8 mouse cellular contexts compared by ENCODE assay signal in genomic region chr13:41250318-41250981, GRCm38 (mm10). TPM values are rescaled to one million over a fixed set of nuclear protein-coding genes. Genes with fewer than 3 reads are reported as not detected.
DNase-seq lines count a peak whose midpoint lies in the region; ATAC-seq and TF ChIP-seq lines count a peak whose summit lies in the region.

No protein-coding gene starts in this region.

- peak overlapping the region; percentile 86 for H3K4me2 ChIP-seq in forebrain, embryonic 11.5 days (ENCODE audit: low read depth, low read length, severe bottlenecking)
- peak overlapping the region; percentile 71 for H3K4me2 ChIP-seq in limb, embryonic 12.5 days

- peak overlapping the region; percentile 77 for H3K9ac ChIP-seq in forebrain, embryonic 11.5 days (ENCODE audit: low read length)
- peak overlapping the region; percentile 83 for H3K9ac ChIP-seq in limb, embryonic 12.5 days (replicated peaks)

- 1% methylated on average over 27 of the region's 27 CpGs for WGBS in cerebellum, adult 2 months
- 2% methylated on average over 27 of the region's 27 CpGs for whole genome bisulfite sequencing in forebrain, embryonic 11.5 days
- WGBS in limb, embryonic 12.5 days, result 1% methylated on average over 27 of the region's 27 CpGs

- no peak for TF ChIP-seq POLR2A in cerebellum, adult 2 months (IDR thresholded peaks at IDR 0.05; ENCODE audit: borderline replicate concordance, insufficient read depth, low read length)

- DNase-seq in cerebellum, adult 2 months, result peak in 1 of 2 experiments; percentile 55
- DNase-seq in cerebellum, postnatal 14 days, result no peak
- peak; percentile 10 for DNase-seq in retina, embryonic 14.5 days (ENCODE audit: low spot score)
- no peak for DNase-seq in retina, postnatal 1 day
- no peak for DNase-seq in forebrain, embryonic 11.5 days (ENCODE audit: low spot score)
- DNase-seq in naive thymus-derived CD4-positive, alpha-beta T cell, adult 2 months (ENCODE audit: low read depth), result peak; percentile 67

- peaks cover 5% of the 10 kb centered on the region; the same call in 1 of the 2 replicates for H3K4me1 ChIP-seq in cerebellum, adult 2 months (ENCODE audit: control insufficient read depth, insufficient read depth, low read length)
- H3K4me1 ChIP-seq in forebrain, embryonic 11.5 days (replicated peaks; ENCODE audit: control insufficient read depth, insufficient read depth, low read length), result no peaks in the 10 kb centered on the region
- 0 out of 2 replicates have a peak, but pooled peaks cover 6% of the 10 kb centered on the region for H3K4me1 ChIP-seq in limb, embryonic 12.5 days (replicated peaks)

- H3K4me3 ChIP-seq in cerebellum, adult 2 months (replicated peaks; ENCODE audit: insufficient read depth, low read depth, low read length), result peak overlapping the region; percentile 66
- H3K4me3 ChIP-seq in forebrain, embryonic 11.5 days (ENCODE audit: low read depth, low read length), result peak overlapping the region; percentile 70
- H3K4me3 ChIP-seq in limb, embryonic 12.5 days (replicated peaks), result peak overlapping the region; percentile 79

- H3K36me3 ChIP-seq in forebrain, embryonic 11.5 days (ENCODE audit: control insufficient read depth, insufficient read depth, low read length), result no peaks in the 10 kb centered on the region
- H3K36me3 ChIP-seq in limb, embryonic 12.5 days, result no peaks in the 10 kb centered on the region; the same call in 1 of the 2 replicates

- ATAC-seq in forebrain, embryonic 11.5 days (replicated peaks; ENCODE audit: low FRiP score), result no peak
- no peak for ATAC-seq in limb, embryonic 12.5 days (ENCODE audit: insufficient number of reproducible peaks, insufficient read depth, low FRiP score, low TSS enrichment, low read depth)
- no peak for ATAC-seq in cerebellum, adult (ENCODE audit: insufficient number of reproducible peaks, low FRiP score, low TSS enrichment)

- no peak for TF ChIP-seq CTCF in cerebellum, adult 2 months (IDR thresholded peaks at IDR 0.05; ENCODE audit: borderline replicate concordance, insufficient read depth, low read depth, low read length)

- H3K27ac ChIP-seq in cerebellum, adult 2 months (ENCODE audit: insufficient read depth, low read length), result no peak overlapping the region
- H3K27ac ChIP-seq in forebrain, embryonic 11.5 days (ENCODE audit: low read depth, low read length), result peak overlapping the region; percentile 62; the same call in 1 of the 2 replicates
- peak overlapping the region; percentile 91; the same call in 1 of the 2 replicates for H3K27ac ChIP-seq in limb, embryonic 12.5 days

- H3K27me3 ChIP-seq in cerebellum, adult 2 months (ENCODE audit: control insufficient read depth, insufficient read depth, low read length), result no peaks in the 10 kb centered on the region
- H3K27me3 ChIP-seq in forebrain, embryonic 11.5 days (ENCODE audit: control insufficient read depth, insufficient read depth, low read length), result no peaks in the 10 kb centered on the region
- no peaks in the 10 kb centered on the region for H3K27me3 ChIP-seq in limb, embryonic 12.5 days

- H3K9me3 ChIP-seq in forebrain, embryonic 11.5 days (ENCODE audit: control insufficient read depth, low read length), result no peaks in the 10 kb centered on the region
- H3K9me3 ChIP-seq in limb, embryonic 12.5 days, result no peaks in the 10 kb centered on the region

RNA-seq across cellular contexts. Expression of gene Smim13, which starts 0.8 kb away (rescaled TPM):
- polyA plus RNA-seq in cerebellum, adult 2 months (2012; rRNA removed), result 70.5 and 76.2 TPM in 2 replicates
- 13.1 and 14.3 TPM in 2 replicates for polyA plus RNA-seq in forebrain, embryonic 11.5 days (2014; fragmentation: Nextera tagmentation; extraction: Ambion mirVana)
- 15.3 and 18.7 TPM in 2 replicates for polyA plus RNA-seq in limb, embryonic 12.5 days (2016; fragmentation: Nextera tagmentation; extraction: Ambion mirVana)

RNA-seq across cellular contexts. Expression of gene Gm17364, which starts 23.3 kb away (rescaled TPM):
- polyA plus RNA-seq in cerebellum, adult 2 months (2012; rRNA removed), result not detected in 2 replicates
- not detected in 2 replicates for polyA plus RNA-seq in forebrain, embryonic 11.5 days (2014; fragmentation: Nextera tagmentation; extraction: Ambion mirVana)
- not detected in 2 replicates for polyA plus RNA-seq in limb, embryonic 12.5 days (2016; fragmentation: Nextera tagmentation; extraction: Ambion mirVana)

RNA-seq across cellular contexts. Expression of gene Elovl2, which starts 30.2 kb away (rescaled TPM):
- polyA plus RNA-seq in cerebellum, adult 2 months (2012; rRNA removed), result 18.5 and 20.0 TPM in 2 replicates
- polyA plus RNA-seq in forebrain, embryonic 11.5 days (2014; fragmentation: Nextera tagmentation; extraction: Ambion mirVana), result 52.8 and 55.4 TPM in 2 replicates
- polyA plus RNA-seq in limb, embryonic 12.5 days (2016; fragmentation: Nextera tagmentation; extraction: Ambion mirVana), result 9.6 and 9.9 TPM in 2 replicates

Comparison
In these comparisons a context has a peak if more than half of its experiments do, and no peak if none do; other contexts are left out.
1. DNase-seq: peak in retina, embryonic 14.5 days (single experiment) and naive thymus-derived CD4-positive, alpha-beta T cell, adult 2 months (single experiment); none in cerebellum, postnatal 14 days (0 of 2), retina, postnatal 1 day (single experiment) and forebrain, embryonic 11.5 days (single experiment).
2. Peak in every context shown above with its lines, with median percentiles within 50 percentile points of each other: H3K4me3 ChIP-seq.